Mouse (Mus musculus): ENCODE results near the gene Tent4a.

Tent4a gene

GRCm38 (mm10) chr13:69481634-69482505 lies 52.5 kb downstream of the Tent4a start:
- no peak for DNase-seq (ENCODE audit: low read depth, low spot score)

- DNase-seq (ENCODE audit: low read depth, low spot score), result no peak
These were observed 53.4 kb downstream of the Tent4a start for GRCm38 (mm10) chr13:69481026-69481425.

- DNase-seq (ENCODE audit: low read depth, low spot score), result no peak
These were observed 54.5 kb downstream of the Tent4a start for GRCm38 (mm10) chr13:69479906-69480305.

- DNase-seq (ENCODE audit: low read depth, low spot score), result no peak
These were observed 55.7 kb downstream of the Tent4a start for GRCm38 (mm10) chr13:69478703-69479102.

- DNase-seq (ENCODE audit: low read depth, low spot score), result no peak
These were observed 73.6 kb downstream of the Tent4a start for GRCm38 (mm10) chr13:69460635-69461465.

GRCm38 (mm10) chr13:69459657-69460458 lies 74.6 kb downstream of the Tent4a start:
- DNase-seq (ENCODE audit: low read depth, low spot score), result no peak

- no peak for DNase-seq (ENCODE audit: low read depth, low spot score)
These were observed 75.5 kb downstream of the Tent4a start for GRCm38 (mm10) chr13:69458891-69459290.

GRCm38 (mm10) chr13:69458461-69458860 lies 76.0 kb downstream of the Tent4a start:
- no peak for DNase-seq (ENCODE audit: low read depth, low spot score)

- DNase-seq (ENCODE audit: low read depth, low spot score), result no peak
These were observed 77.3 kb downstream of the Tent4a start for GRCm38 (mm10) chr13:69457105-69457504.

- no peak for DNase-seq (ENCODE audit: low read depth, low spot score)
These were observed 77.8 kb downstream of the Tent4a start for GRCm38 (mm10) chr13:69456641-69457040.

- DNase-seq (ENCODE audit: low read depth, low spot score), result no peak
These were observed 78.8 kb downstream of the Tent4a start for GRCm38 (mm10) chr13:69455476-69456175.
